ENCODE assay signal across 18 mouse cellular contexts in genomic region chr7:34694898-34695297, GRCm38 (mm10). TPM values are rescaled to one million over a fixed set of nuclear protein-coding genes. Genes with fewer than 3 reads are reported as not detected.
A peak's percentile ranks its signal among the peaks of the same experiment; 100 is the strongest.
DNase-seq lines count a peak whose midpoint lies in the region; ATAC-seq and TF ChIP-seq lines count a peak whose summit lies in the region.
"Had no signal": no experiment of that assay in that cellular context is flagged by ENCODE, and none has a peak within 500 bp of the region (broad histone marks: within the 10 kb centered on the region; RNA-seq: fewer than 3 reads in every experiment).

No protein-coding gene starts in this region.

- no peaks in the 10 kb centered on the region for H3K36me3 ChIP-seq in hindbrain, embryonic 14.5 days (replicated peaks; ENCODE audit: control insufficient read depth, insufficient read depth)
- H3K36me3 ChIP-seq in lung, postnatal 0 days (ENCODE audit: insufficient read depth, low read length), result no peaks in the 10 kb centered on the region
- H3K36me3 ChIP-seq in midbrain, embryonic 13.5 days, result no peaks in the 10 kb centered on the region
- H3K36me3 ChIP-seq: embryonic facial prominence, embryonic 15.5 days; forebrain, embryonic 10.5 days; G1E; liver, embryonic 15.5 days had no signal

- H3K9me3 ChIP-seq in hindbrain, embryonic 14.5 days (ENCODE audit: control insufficient read depth, low read length), result no peaks in the 10 kb centered on the region
- no peaks in the 10 kb centered on the region for H3K9me3 ChIP-seq in lung, postnatal 0 days (ENCODE audit: low read length)
- no peaks in the 10 kb centered on the region for H3K9me3 ChIP-seq in midbrain, embryonic 13.5 days
- H3K9me3 ChIP-seq: embryonic facial prominence, embryonic 15.5 days; forebrain, embryonic 10.5 days; liver, embryonic 15.5 days had no signal

- no peaks in the 10 kb centered on the region for H3K4me1 ChIP-seq in lung, adult 2 months (ENCODE audit: control insufficient read depth, insufficient read depth, low read length)
- peaks cover 38% of the 10 kb centered on the region for H3K4me1 ChIP-seq in hindbrain, embryonic 14.5 days (replicated peaks; ENCODE audit: control insufficient read depth, insufficient read depth, low read length)
- no peaks in the 10 kb centered on the region for H3K4me1 ChIP-seq in lung, postnatal 0 days (ENCODE audit: insufficient read depth, low read depth, low read length)
- peaks cover 60% of the 10 kb centered on the region for H3K4me1 ChIP-seq in midbrain, embryonic 13.5 days (replicated peaks)
- H3K4me1 ChIP-seq: liver, embryonic 15.5 days had no signal

- no peak for TF ChIP-seq POLR2A in lung, adult 2 months (IDR thresholded peaks at IDR 0.05; ENCODE audit: borderline replicate concordance, extremely low read depth, low read depth, low read length)

- no peak for ATAC-seq in hindbrain, embryonic 14.5 days (ENCODE audit: low FRiP score)
- peak; percentile 83 for ATAC-seq in lung, postnatal 0 days
- ATAC-seq in midbrain, embryonic 13.5 days, result peak; percentile 72
- ATAC-seq: CD4-positive, CD25-positive, alpha-beta regulatory T cell, adult 4 months had no signal

- WGBS in lung, adult 2 months, result 56% methylated on average over 9 of the region's 9 CpGs
- WGBS in hindbrain, embryonic 14.5 days, result 30% methylated on average over 9 of the region's 9 CpGs
- 51% methylated on average over 9 of the region's 9 CpGs for WGBS in lung, postnatal 0 days
- 25% methylated on average over 9 of the region's 9 CpGs for WGBS in midbrain, embryonic 13.5 days

- peak overlapping the region; percentile 66 for H3K27ac ChIP-seq in hindbrain, embryonic 14.5 days
- H3K27ac ChIP-seq in lung, postnatal 0 days (ENCODE audit: low read length), result no peak overlapping the region
- H3K27ac ChIP-seq in midbrain, embryonic 13.5 days, result peak overlapping the region; percentile 90
- H3K27ac ChIP-seq: embryonic facial prominence, embryonic 15.5 days; forebrain, embryonic 10.5 days; liver, embryonic 15.5 days had no signal

- no peak overlapping the region for H3K4me3 ChIP-seq in lung, adult 2 months (replicated peaks; ENCODE audit: extremely low read depth, low read depth, low read length)
- H3K4me3 ChIP-seq in hindbrain, embryonic 14.5 days (replicated peaks; ENCODE audit: low read length), result no peak overlapping the region
- no peak overlapping the region for H3K4me3 ChIP-seq in lung, postnatal 0 days (ENCODE audit: low read depth, low read length)
- H3K4me3 ChIP-seq in midbrain, embryonic 13.5 days (replicated peaks), result no peak overlapping the region
- H3K4me3 ChIP-seq: embryonic facial prominence, embryonic 15.5 days; forebrain, embryonic 10.5 days; liver, embryonic 15.5 days had no signal

- DNase-seq in lung, adult 18-20 months, result peak; percentile 17 to 52
- no peak for DNase-seq in lung, adult 2 months
- no peak for DNase-seq in hindbrain, embryonic 14.5 days (ENCODE audit: low spot score)
- peak; percentile 82 for DNase-seq in lung, postnatal 0 days (ENCODE audit: low spot score)
- no peak for DNase-seq in B cell, adult 2 months
- DNase-seq in adrenal gland, adult 18-20 months (ENCODE audit: low spot score in 2 of 2), result no peak
- DNase-seq: cerebellum, adult 9-11 months; heart, adult 18-20 months; kidney, adult 2 months; kidney, postnatal 36 days; thymus, postnatal 36 days had no signal

- H3K9ac ChIP-seq in hindbrain, embryonic 14.5 days, result no peak overlapping the region
- H3K9ac ChIP-seq in lung, postnatal 0 days (replicated peaks; ENCODE audit: low read depth), result no peak overlapping the region
- no peak overlapping the region for H3K9ac ChIP-seq in midbrain, embryonic 13.5 days (replicated peaks)
- H3K9ac ChIP-seq: embryonic facial prominence, embryonic 15.5 days; liver, embryonic 15.5 days had no signal

- peak; percentile 61; the same call in 1 of the 2 replicates for TF ChIP-seq EP300 in lung, postnatal 0 days (IDR thresholded peaks at IDR 0.05)

- no peaks in the 10 kb centered on the region for H3K27me3 ChIP-seq in hindbrain, embryonic 14.5 days (ENCODE audit: control insufficient read depth, insufficient read depth, low read length)
- H3K27me3 ChIP-seq in lung, postnatal 0 days (replicated peaks; ENCODE audit: insufficient read depth, low read length), result no peaks in the 10 kb centered on the region
- H3K27me3 ChIP-seq in midbrain, embryonic 13.5 days, result no peaks in the 10 kb centered on the region
- H3K27me3 ChIP-seq: embryonic facial prominence, embryonic 15.5 days; liver, embryonic 15.5 days had no signal

- TF ChIP-seq CTCF in lung, adult 2 months (IDR thresholded peaks at IDR 0.05; ENCODE audit: insufficient read depth, low read length), result no peak
- TF ChIP-seq CTCF in lung, postnatal 0 days (IDR thresholded peaks at IDR 0.05), result no peak

- H3K4me2 ChIP-seq in hindbrain, embryonic 14.5 days (replicated peaks), result no peak overlapping the region
- no peak overlapping the region for H3K4me2 ChIP-seq in lung, postnatal 0 days (replicated peaks; ENCODE audit: low read depth, low read length)
- H3K4me2 ChIP-seq in midbrain, embryonic 13.5 days (replicated peaks), result no peak overlapping the region
- H3K4me2 ChIP-seq: embryonic facial prominence, embryonic 15.5 days; liver, embryonic 15.5 days had no signal

RNA-seq across cellular contexts. Expression of gene Kctd15, which starts 38.4 kb away (rescaled TPM):
- polyA plus RNA-seq in lung, adult 2 months (2012; rRNA removed), result 25.1 and 27.5 TPM in 2 replicates
- polyA plus RNA-seq in hindbrain, embryonic 14.5 days (2014; fragmentation: Nextera tagmentation; extraction: Ambion mirVana), result 12.3 and 13.0 TPM in 2 replicates
- 5.9 and 7.4 TPM in 2 replicates for polyA plus RNA-seq in lung, postnatal 0 days (2015; fragmentation: Nextera tagmentation; extraction: Ambion mirVana)
- polyA plus RNA-seq in midbrain, embryonic 13.5 days (2015; fragmentation: Nextera tagmentation; extraction: Ambion mirVana), result 35.2 and 42.8 TPM in 2 replicates
- 1 to 10 TPM; 7.2 to 8.0 TPM for total RNA-seq in adrenal gland, adult 18-20 months (2021)
- total RNA-seq: megakaryocyte-erythroid progenitor cell, adult 5-6 weeks had no signal
- polyA plus RNA-seq: CD4-positive, CD25-positive, alpha-beta regulatory T cell, adult 4 months; G1E had no signal

Comparison
In these comparisons a context has a peak if more than half of its experiments do, and no peak if none do; other contexts are left out.
1. DNase-seq: peak in lung, adult 18-20 months (2 of 2) and lung, postnatal 0 days (single experiment); none in lung, adult 2 months (single experiment), hindbrain, embryonic 14.5 days (single experiment), B cell, adult 2 months (0 of 2) and adrenal gland, adult 18-20 months (0 of 2).